Mouse (Mus musculus) layer of hippocampus, adult 9-10 months (tissue): Measurements from ENCODE around the gene Uqcc2.

Source experiments
- DNase-seq: peaks from one replicate; pipeline ENCODE4 v3.0.0; 2022; ENCODE audit warnings: low spot score

The Uqcc2 gene

DNA sequence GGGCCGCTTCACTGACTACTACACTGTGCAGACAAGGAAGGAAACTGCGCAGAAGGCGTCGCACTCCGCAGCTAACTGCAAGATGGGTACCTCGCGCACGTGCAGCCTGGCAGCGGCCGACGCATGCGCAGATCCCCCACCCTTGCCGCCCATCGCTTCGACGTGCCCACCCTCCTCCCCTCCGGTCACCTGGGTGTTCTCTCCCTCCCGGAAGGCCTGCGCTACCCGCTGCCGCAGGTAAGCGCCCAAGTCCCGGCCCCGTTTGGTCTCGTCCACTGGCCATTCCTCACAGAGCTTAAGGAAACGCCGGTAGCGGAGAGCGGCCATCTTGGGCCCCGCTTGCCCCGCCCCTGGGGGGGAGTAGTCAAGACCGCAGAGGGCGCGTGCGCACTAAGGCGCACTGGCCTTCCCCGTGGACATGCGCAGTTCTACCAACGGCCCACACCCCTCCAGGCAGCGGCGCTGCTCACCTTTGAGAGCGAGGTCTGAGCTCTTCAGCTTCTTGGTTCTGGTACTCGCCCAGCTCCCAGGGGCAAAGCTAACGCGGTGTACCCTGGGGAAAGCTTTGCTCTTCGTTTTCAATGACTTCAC, at the start of gene Uqcc2:
Uqcc2 (minus strand) TSS at position 366 of the 591 bp plus-strand sequence.
- peak; percentile 93 for DNase-seq

GRCm38 (mm10) chr17:27182401-27182800, 48.7 kb upstream of the Uqcc2 start:
- DNase-seq = no peak

DNA sequence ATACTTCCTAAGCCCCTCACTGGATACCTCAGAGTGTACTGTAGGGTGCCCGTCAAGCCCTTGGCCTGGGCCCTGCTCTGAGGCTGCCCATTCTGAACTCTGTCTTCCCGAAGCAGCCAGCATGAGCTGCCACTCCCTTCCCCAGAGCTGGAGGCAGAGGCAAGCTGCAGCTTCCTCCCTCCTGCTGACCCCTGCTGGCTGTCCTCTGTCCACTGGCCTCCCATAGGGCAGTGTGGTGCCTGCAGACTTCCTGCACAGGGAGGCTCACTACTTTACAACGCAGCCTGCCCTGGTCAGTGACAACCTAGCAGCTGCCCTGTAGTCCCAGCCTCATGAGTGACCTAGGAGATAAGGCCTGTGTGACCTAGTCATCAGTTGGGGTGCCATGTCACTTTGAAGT, 48.0 kb upstream of the Uqcc2 start:
- DNase-seq = no peak

GRCm38 (mm10) chr17:27179681-27180280, 46.1 kb upstream of the Uqcc2 start:
- no peak for DNase-seq

DNA sequence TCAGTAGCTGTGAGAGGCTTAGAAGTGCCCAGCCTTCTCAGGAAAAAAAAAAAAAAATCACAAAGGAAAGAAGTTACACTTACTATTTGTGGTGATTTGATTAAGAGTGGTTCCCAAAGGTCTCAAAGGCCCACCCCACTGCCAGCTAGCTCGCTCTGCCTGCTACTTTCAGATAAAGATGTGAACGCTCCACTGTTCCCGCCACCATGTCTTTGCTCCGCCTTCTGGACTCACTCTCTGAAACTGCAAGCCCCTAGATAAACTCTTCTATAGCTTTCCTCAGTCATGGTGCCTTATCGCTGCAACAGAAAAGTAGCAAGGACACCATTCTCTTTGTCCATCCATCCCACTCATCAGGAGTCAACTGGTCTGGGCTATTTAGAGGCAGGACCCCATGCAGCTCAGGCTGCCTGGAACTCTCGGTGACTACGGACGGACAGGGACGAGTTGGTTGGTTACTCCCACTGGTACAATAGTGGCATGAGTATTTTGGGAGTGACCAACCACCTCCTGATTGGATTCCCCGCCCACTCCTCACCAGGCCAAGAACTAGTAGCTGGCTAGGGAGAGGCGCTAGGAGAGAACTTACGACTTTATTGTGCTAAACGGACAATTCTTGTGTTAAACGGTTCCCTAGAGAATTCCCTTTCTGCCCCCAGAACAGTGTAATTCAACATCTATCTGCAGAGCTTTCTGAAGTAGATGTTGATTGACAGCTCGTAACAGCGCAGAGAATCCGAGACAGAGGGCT, 44.9 kb upstream of the Uqcc2 start:
- DNase-seq = no peak

DNA sequence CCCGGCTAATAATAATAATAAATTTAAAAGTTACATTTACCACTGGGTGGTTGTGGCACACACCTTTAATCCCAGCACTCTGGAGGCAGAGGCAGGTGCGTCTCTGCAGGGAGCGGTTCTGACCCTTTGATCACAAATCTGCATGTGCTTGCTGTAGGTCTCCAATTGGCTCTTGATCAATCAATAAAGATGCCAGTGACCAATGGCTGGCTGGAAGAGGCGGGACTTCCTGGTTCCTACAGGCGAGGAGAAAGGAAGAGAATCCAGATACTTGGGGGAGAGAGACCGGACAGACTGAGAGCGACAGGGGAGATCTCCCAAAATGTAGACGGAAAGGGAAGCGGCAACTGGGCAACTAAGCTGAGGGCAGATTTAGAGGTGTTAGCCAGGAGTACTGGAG, 44.3 kb upstream of the Uqcc2 start:
- no peak for DNase-seq

- no peak for DNase-seq
These were observed 43.0 kb upstream of the Uqcc2 start for GRCm38 (mm10) chr17:27176754-27177153.

DNA sequence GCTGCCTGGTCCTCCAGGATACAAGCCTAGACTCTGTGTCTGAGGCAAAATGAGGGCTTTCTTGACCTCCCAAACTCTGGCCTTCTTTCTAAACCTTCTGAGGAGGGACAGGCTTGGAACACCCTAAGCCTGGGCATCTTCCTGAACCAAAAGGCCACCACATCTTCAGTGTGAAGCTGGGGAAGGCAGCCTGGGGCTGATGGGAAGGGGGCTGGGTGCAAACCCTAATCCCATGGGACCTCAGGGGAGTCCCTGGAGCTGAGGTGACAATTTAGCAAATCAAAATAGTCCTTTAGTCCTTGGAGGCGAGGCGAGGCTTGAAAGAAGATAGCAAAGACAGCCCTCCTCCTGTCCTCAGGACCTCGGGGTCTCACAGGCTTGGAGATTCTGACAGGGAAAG, 42.6 kb upstream of the Uqcc2 start:
- DNase-seq = no peak

GRCm38 (mm10) chr17:27175196-27175874, 41.6 kb upstream of the Uqcc2 start:
- no peak for DNase-seq

DNA sequence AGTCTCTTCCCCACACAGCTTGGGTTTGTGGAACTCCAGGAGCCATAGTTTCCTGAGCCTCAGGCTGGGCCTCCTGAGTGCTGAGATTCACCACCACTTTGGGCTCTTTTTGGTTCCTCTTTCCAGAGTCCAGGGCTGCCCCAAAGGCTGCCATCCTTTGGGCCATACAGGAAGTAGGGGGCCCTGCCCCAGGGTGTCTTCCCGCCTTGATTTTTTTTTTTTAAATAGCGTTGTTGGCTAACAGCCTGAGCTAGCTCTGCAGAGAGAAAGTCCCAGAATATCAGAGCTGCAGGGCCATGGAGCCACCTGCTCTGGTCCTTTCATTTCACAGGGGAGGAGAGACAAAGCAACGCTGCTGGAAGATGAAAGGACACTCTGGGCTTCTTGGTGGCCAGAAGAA, 40.0 kb upstream of the Uqcc2 start:
- DNase-seq = no peak

- DNase-seq = no peak
These were observed 38.7 kb upstream of the Uqcc2 start for GRCm38 (mm10) chr17:27172459-27172858.

DNA sequence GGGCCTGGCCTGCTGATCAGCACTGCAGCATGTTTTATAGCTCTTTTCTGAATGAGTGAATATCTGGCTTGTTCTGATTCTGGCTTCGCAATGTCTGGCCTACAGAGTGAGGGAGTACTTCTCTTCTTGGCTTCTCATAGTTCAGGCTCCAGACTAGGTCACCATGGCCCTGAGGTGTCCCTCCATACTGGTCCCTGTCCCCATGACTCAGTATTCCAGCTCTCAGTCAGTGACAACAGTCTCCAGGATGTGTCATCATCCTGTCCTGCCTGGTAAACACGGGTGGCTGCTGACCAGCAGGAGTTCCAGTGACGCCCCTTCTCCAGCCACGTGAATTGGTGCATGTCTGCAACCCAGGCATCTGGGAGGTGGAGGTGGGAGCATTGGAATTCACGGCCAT, 37.4 kb upstream of the Uqcc2 start:
- no peak for DNase-seq

DNA sequence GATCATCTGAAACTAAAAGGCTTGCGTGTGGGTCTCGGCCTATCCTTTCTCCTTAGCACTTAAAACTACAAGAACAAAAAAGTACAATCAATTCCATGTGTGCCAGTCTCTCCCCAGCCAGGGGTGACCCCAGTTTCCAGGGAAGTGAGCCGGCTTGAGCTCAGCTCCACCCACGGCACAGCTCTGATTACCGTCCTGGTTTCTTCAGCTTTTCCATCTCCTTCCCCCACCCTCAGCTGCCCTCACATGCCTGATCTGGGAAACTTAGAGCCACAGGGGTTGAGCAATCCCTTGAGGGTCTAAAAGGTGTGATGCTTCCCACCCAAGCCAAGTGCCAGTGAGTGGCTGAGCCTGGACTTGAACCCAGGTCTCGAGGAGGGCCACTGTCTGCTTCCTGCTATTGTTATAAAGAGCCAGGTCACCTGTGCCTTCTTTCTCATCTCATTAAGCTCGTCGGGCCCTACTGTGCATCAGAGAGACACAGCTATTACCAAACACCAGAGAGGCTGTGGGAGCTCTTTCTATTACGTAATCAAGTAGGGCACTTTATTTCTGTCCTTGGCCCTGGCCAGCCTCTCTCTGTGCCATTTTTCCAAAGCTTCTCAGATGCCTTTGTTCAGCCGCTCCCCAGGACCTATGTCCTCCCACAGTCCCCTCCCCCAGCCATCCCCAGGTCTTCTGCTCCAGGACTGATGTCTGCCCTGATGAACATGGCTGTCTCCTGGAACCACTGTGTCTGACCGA, 36.4 kb upstream of the Uqcc2 start:
- DNase-seq = no peak

DNA sequence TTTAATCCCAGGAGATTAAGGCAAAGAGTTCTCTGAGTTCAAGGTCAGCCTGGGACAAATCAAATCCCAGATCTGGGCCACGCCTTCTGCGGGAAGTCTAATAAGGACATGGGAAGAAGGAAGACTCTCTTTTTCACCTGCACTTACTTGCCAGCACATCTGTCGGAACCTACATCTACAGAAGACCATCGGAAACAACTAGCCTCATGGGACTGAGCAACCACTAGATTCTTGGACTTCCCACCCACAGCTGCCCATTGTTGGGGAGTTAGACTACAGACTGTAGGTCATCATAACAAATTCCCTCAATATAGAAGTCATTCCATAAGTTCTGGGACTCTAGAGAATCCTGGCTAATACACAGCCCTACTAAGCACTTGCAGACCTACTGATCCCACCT, 34.9 kb upstream of the Uqcc2 start:
- no peak for DNase-seq

- no peak for DNase-seq
These were observed 33.8 kb upstream of the Uqcc2 start, which contains the start of gene Ip6k3 for GRCm38 (mm10) chr17:27167545-27167944. Ip6k3 (minus strand) TSS chr17:27167795.

- no peak for DNase-seq
These were observed 33.2 kb upstream of the Uqcc2 start for GRCm38 (mm10) chr17:27166901-27167300.

DNA sequence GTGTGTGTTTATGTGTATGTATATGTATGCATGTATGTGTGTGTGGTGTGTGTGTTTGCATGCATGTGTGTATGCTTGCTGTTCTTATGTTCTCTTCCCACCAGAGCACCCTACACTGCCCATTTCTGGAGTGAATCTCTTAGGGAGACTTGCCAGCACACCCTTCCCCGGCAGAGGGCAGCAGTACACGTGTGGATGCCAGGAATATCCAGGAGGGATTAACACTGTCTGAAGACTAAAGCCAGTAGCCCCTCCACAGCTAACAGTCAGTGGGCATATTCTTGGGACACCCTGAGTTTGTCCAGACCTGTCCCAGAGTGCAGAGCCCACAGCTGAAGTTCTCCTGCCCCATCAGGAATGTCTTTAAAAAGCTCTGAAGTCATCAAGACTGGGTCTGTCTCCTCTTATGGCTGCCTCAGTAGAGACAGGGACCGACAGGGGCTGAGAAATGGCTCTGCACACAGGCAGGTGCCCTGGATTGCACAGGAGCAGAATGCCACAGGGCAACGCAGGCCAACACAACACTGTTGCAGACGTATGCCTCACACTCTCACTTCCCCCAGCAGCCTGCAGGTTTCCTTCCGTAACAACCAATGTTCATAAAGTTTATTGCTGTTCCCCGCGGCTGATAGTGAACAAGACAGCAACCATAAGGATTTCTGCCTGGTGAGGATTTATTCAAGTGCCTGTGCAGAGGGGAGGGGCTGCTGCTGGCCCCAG, 31.5 kb upstream of the Uqcc2 start:
- no peak for DNase-seq

DNA sequence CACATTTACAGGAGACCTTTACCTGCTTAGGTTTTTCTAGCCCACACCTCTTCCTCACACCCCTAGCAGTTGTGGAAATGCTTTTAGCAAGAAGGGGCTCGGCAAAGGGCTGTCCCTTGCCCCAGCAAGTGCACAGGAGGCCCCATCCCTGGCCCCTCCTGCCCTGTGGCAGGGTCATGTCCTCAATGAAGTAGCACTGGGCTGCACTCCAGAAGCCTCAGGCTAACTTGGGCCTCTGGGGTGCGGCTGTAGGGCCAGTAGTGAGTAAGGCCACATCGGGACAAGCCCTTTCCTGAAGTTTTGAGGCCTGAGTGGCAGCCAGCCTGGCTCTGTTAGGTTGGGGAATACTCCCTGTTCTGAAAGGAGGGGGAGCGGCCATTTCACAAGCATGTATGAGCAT, 27.2 kb upstream of the Uqcc2 start:
- no peak for DNase-seq

- DNase-seq = no peak
These were observed 25.5 kb upstream of the Uqcc2 start for GRCm38 (mm10) chr17:27159169-27159568.

DNA sequence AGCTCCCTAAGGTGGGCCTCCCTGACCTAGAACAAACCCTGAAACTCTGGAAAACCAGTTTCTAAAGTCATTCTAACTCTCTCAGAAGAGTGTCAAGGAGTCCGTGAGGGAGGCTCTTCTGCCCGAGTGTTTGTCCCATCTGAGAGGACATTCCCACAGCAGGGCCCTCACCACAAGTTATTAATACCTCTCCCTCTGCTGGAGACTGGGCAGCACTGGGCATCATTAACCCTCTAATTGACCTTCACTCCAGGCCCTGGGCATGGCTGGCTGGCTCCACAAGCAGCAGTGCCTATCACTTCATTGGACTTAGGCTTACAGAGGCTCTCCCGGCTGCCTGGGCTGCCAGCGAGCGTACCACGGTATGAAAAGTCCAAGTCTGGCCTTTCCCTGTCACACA, 24.7 kb upstream of the Uqcc2 start:
- DNase-seq = no peak

- DNase-seq = no peak
These were observed 22.0 kb upstream of the Uqcc2 start for GRCm38 (mm10) chr17:27155752-27156151.

DNA sequence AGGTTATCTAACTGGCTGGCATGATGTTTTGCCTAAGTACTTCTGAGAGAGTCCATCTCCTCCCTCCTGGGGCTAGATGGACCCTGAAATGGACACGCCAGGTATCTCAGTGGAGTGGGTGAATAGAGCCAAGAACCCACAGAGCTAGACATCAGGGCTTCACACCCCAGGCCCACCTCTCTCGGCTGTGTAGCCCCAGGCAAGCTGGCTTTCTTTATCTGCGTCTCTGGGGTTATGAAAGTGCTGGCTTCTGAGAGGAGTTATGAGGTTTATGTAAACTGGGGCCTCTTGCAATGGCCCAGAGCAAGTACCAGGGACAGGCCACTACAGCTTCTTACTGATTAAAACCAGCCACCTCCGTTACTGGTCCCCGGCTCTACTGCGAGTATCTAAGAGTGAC, 21.2 kb upstream of the Uqcc2 start:
- DNase-seq = no peak
